ENCODE assay signal across 8 mouse cellular contexts in genomic region chr8:124398843-124399402, GRCm38 (mm10). TPM values are rescaled to one million over a fixed set of nuclear protein-coding genes. Genes with fewer than 3 reads are reported as not detected.
DNase-seq lines count a peak whose midpoint lies in the region; ATAC-seq lines count a peak whose summit lies in the region.

No protein-coding gene starts in this region.

- no peak for ATAC-seq in activated CD4-positive, CD25-positive, alpha-beta regulatory T cell, adult 4 months

- peak; percentile 37 for DNase-seq in gastrocnemius, postnatal 10 days
- DNase-seq in gastrocnemius, postnatal 25 days: no peak
- peak; percentile 68 for DNase-seq in right cerebral cortex, adult 18-20 months
- DNase-seq in right cerebral cortex, postnatal 25 days: no peak
- DNase-seq in cerebellum, adult 9-11 months: peak; percentile 81
- peak; percentile 16 to 42 for DNase-seq in kidney, postnatal 25 days
- DNase-seq in skeletal muscle tissue, adult 2 months (ENCODE audit: low read depth, low spot score): peak; percentile 4

RNA-seq across cellular contexts. Expression of gene Pgbd5, which starts 40.5 kb away (rescaled TPM):
- 1 to 10 TPM in 1 of 2 experiments, under 1 TPM in 1; 0.63 to 1.8 TPM for total RNA-seq in gastrocnemius, postnatal 10 days (2021)
- under 1 TPM; 0.26 to 0.40 TPM for total RNA-seq in gastrocnemius, postnatal 25 days (2021)
- not detected for polyA plus RNA-seq in activated CD4-positive, CD25-positive, alpha-beta regulatory T cell, adult 4 months (2017; shearing (Covaris generic))

Comparison
In these comparisons a context has a peak if more than half of its experiments do, and no peak if none do; other contexts are left out.
1. DNase-seq: peak in gastrocnemius, postnatal 10 days (single experiment), right cerebral cortex, adult 18-20 months (single experiment), cerebellum, adult 9-11 months (single experiment), kidney, postnatal 25 days (2 of 2) and skeletal muscle tissue, adult 2 months (single experiment); none in gastrocnemius, postnatal 25 days (single experiment) and right cerebral cortex, postnatal 25 days (single experiment).